Mouse (Mus musculus): ENCODE measurements at regions not wholly inside any gene's neighbourhood (a gene's known extent, or its start where the extent isn't known, plus 50 kb on each side); places are given as distances from the start of the nearest gene placed in this dataset.

DNA sequence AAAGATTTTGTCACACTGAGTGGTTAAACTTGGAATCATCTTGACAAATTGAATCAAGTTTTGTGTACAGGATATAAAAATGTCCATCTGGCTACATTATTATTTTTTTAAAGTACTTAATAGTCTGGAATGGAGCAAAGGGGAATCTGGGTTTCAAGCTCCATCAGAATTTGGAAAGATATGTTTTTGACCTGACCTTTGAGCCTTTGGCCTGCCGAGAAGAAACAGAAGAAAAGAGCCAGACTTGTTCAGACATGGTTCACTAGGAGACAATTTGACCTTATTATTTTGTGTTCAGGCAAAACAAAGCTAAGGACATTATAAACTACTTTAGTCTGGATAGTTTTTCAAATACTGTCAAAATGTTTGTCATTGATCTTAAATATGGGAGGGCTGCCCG is 572.2 kb upstream of the Gm11114 start:
- H3K36me3 ChIP-seq (ENCODE audit: control insufficient read depth, insufficient read depth, low read length), result no peaks in the 10 kb centered on the region
- ATAC-seq (ENCODE audit: low FRiP score, low TSS enrichment), result no peak
- no peak overlapping the region for H3K27ac ChIP-seq (replicated peaks)
- no peaks in the 10 kb centered on the region for H3K4me1 ChIP-seq (replicated peaks; ENCODE audit: control insufficient read depth, insufficient read depth)
- H3K9me3 ChIP-seq (ENCODE audit: control insufficient read depth, low read length), result no peaks in the 10 kb centered on the region
- H3K4me3 ChIP-seq (ENCODE audit: low read depth, low read length), result no peak overlapping the region
- no peak for DNase-seq (ENCODE audit: low spot score)
- H3K9ac ChIP-seq (ENCODE audit: low read length), result no peak overlapping the region
- no peaks in the 10 kb centered on the region for H3K27me3 ChIP-seq (ENCODE audit: control insufficient read depth, insufficient read depth, low read length)
- TF ChIP-seq CTCF (IDR thresholded peaks at IDR 0.05; ENCODE audit: low read depth) (no peak), EP300 (optimal IDR thresholded peaks at IDR 0.05) (no peak)
- 51% methylated on average over 2 of the region's 2 CpGs for WGBS
- H3K4me2 ChIP-seq (replicated peaks; ENCODE audit: low read depth), result no peak overlapping the region

GRCm38 (mm10) chr9:84754332-84754731 is 558.2 kb upstream of the Gm11114 start:
- Histone ChIP-seq H3K27me3 (ENCODE audit: control insufficient read depth, insufficient read depth, low read length) (no peaks in the 10 kb centered on the region), H3K4me1 (replicated peaks; ENCODE audit: control insufficient read depth, insufficient read depth) (no peaks in the 10 kb centered on the region), H3K36me3 (ENCODE audit: control insufficient read depth, insufficient read depth, low read length) (no peaks in the 10 kb centered on the region), H3K9ac (ENCODE audit: low read length) (no peak overlapping the region), H3K4me3 (ENCODE audit: low read depth, low read length) (no peak overlapping the region), H3K9me3 (ENCODE audit: control insufficient read depth, low read length) (no peaks in the 10 kb centered on the region), H3K27ac (replicated peaks) (no peak overlapping the region), H3K4me2 (replicated peaks; ENCODE audit: low read depth) (no peak overlapping the region)
- ATAC-seq (ENCODE audit: low FRiP score, low TSS enrichment), result no peak
- no peak for DNase-seq (ENCODE audit: low spot score)
- no peak for TF ChIP-seq CTCF (IDR thresholded peaks at IDR 0.05; ENCODE audit: low read depth)
- no peak for TF ChIP-seq EP300 (optimal IDR thresholded peaks at IDR 0.05)
- WGBS, result 81% methylated on average over 1 of the region's 1 CpGs

DNA sequence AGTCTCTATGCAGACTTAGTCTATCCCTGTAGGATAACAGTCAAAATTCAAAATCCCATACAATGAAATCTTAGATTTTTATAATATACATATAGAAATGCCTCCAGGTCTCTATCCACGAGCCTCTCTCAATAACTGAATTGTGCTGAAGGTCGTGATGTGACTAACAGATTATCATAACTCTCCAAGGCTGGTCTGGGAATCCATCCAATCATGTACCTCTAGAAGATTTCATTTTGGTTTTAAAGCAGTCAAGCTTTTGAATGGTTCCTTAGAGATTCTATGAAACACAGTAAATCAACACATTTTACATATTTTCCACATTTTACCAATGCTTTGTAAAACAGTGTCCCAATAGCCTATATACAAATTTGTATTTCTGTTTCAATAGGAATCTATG is 557.7 kb upstream of the Gm11114 start:
- Histone ChIP-seq H3K27ac (replicated peaks) (no peak overlapping the region), H3K27me3 (ENCODE audit: control insufficient read depth, insufficient read depth, low read length) (no peaks in the 10 kb centered on the region), H3K9me3 (ENCODE audit: control insufficient read depth, low read length) (no peaks in the 10 kb centered on the region), H3K4me1 (replicated peaks; ENCODE audit: control insufficient read depth, insufficient read depth) (no peaks in the 10 kb centered on the region), H3K4me3 (ENCODE audit: low read depth, low read length) (no peak overlapping the region), H3K4me2 (replicated peaks; ENCODE audit: low read depth) (no peak overlapping the region), H3K9ac (ENCODE audit: low read length) (no peak overlapping the region), H3K36me3 (ENCODE audit: control insufficient read depth, insufficient read depth, low read length) (no peaks in the 10 kb centered on the region)
- no peak for TF ChIP-seq EP300 (optimal IDR thresholded peaks at IDR 0.05)
- DNase-seq (ENCODE audit: low spot score), result no peak
- WGBS, result 59% methylated on average over 2 of the region's 2 CpGs
- ATAC-seq (ENCODE audit: low FRiP score, low TSS enrichment), result no peak

DNA sequence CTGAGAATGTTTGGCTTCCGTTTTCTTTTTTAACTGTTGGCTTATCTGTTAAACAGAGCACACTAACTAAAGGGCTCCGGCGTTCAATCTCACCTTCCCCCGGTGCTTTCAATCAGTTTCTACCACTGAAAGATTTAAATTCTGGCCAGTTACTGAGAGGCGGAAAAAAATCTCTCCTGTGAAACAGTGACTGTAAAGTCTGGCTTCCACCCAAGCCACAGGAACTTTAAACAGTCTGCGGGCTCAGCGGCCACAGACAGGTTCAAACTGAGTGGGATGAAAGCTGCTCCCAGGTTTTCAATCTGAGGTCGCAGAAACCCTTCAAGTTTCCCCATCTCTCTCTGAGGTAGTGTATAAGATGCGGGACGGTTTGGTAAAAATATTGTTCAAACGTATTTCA is 538.2 kb upstream of the Gm11114 start:
- 47% methylated on average over 11 of the region's 11 CpGs for WGBS
- no peak for TF ChIP-seq EP300 (optimal IDR thresholded peaks at IDR 0.05)
- no peak for TF ChIP-seq CTCF (IDR thresholded peaks at IDR 0.05; ENCODE audit: low read depth)
- DNase-seq (ENCODE audit: low spot score) (no peak), ATAC-seq (ENCODE audit: low FRiP score, low TSS enrichment) (no peak)
- Histone ChIP-seq H3K9me3 (ENCODE audit: control insufficient read depth, low read length) (no peaks in the 10 kb centered on the region), H3K27ac (replicated peaks) (no peak overlapping the region), H3K36me3 (ENCODE audit: control insufficient read depth, insufficient read depth, low read length) (no peaks in the 10 kb centered on the region), H3K27me3 (ENCODE audit: control insufficient read depth, insufficient read depth, low read length) (no peaks in the 10 kb centered on the region), H3K4me3 (ENCODE audit: low read depth, low read length) (no peak overlapping the region), H3K4me2 (replicated peaks; ENCODE audit: low read depth) (no peak overlapping the region), H3K4me1 (replicated peaks; ENCODE audit: control insufficient read depth, insufficient read depth) (no peaks in the 10 kb centered on the region), H3K9ac (ENCODE audit: low read length) (no peak overlapping the region)

DNA sequence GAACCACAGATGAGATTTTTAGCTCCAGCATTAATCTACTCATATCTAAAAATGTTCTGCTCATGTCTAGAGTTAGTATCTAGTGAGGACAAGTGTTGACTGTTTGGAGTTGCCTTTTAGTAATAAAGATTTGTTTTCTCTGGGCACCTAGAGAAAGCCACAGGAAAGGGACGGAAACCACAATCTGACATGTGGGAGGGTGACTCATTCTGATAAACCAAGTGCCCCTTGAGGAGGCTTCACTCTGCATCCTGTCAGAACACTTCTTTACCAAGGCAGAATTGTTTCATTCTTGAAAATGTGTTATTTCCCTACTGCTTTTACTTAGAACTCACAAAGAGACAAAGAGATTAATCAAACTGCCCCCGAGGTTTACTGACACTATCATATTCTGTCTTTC is 537.4 kb upstream of the Gm11114 start:
- DNase-seq (ENCODE audit: low spot score) (no peak), ATAC-seq (ENCODE audit: low FRiP score, low TSS enrichment) (no peak)
- Histone ChIP-seq H3K9me3 (ENCODE audit: control insufficient read depth, low read length) (no peaks in the 10 kb centered on the region), H3K4me1 (replicated peaks; ENCODE audit: control insufficient read depth, insufficient read depth) (no peaks in the 10 kb centered on the region), H3K9ac (ENCODE audit: low read length) (no peak overlapping the region), H3K27ac (replicated peaks) (no peak overlapping the region), H3K4me3 (ENCODE audit: low read depth, low read length) (no peak overlapping the region), H3K4me2 (replicated peaks; ENCODE audit: low read depth) (no peak overlapping the region), H3K27me3 (ENCODE audit: control insufficient read depth, insufficient read depth, low read length) (no peaks in the 10 kb centered on the region), H3K36me3 (ENCODE audit: control insufficient read depth, insufficient read depth, low read length) (no peaks in the 10 kb centered on the region)
- no peak for TF ChIP-seq EP300 (optimal IDR thresholded peaks at IDR 0.05)
- TF ChIP-seq CTCF (IDR thresholded peaks at IDR 0.05; ENCODE audit: low read depth), result no peak
- WGBS, result 66% methylated on average over 2 of the region's 2 CpGs

DNA sequence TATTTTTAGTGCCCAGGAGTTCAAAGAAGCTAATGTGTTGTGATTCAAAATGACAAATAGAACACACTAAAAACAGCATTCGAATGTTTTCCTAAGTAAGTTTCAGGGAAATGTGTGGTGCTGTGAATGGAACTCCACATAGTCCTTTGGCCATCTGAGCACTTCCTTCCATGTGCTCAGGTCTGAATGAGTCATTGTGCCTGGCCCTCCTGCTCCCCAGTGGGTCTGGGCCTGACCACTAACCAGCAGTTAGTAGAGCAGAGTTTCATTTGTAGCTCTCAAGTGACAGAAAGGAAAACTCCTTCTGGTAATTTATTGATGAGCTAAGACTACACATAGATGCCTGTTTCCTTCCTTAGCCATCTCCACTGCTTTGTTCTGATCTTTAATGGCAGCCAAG is 533.4 kb upstream of the Gm11114 start:
- 75% methylated on average over 1 of the region's 1 CpGs for WGBS
- Histone ChIP-seq H3K27ac (replicated peaks) (no peak overlapping the region), H3K4me1 (replicated peaks; ENCODE audit: control insufficient read depth, insufficient read depth) (no peaks in the 10 kb centered on the region), H3K9me3 (ENCODE audit: control insufficient read depth, low read length) (no peaks in the 10 kb centered on the region), H3K9ac (ENCODE audit: low read length) (no peak overlapping the region), H3K27me3 (ENCODE audit: control insufficient read depth, insufficient read depth, low read length) (no peaks in the 10 kb centered on the region), H3K4me2 (replicated peaks; ENCODE audit: low read depth) (no peak overlapping the region), H3K36me3 (ENCODE audit: control insufficient read depth, insufficient read depth, low read length) (no peaks in the 10 kb centered on the region), H3K4me3 (ENCODE audit: low read depth, low read length) (no peak overlapping the region)
- no peak for ATAC-seq (ENCODE audit: low FRiP score, low TSS enrichment)
- no peak for TF ChIP-seq EP300 (optimal IDR thresholded peaks at IDR 0.05)
- no peak for TF ChIP-seq CTCF (IDR thresholded peaks at IDR 0.05; ENCODE audit: low read depth)
- DNase-seq (ENCODE audit: low spot score), result no peak

All from stomach, postnatal 0 days (tissue).